Mouse (Mus musculus) G1E (cell line): ENCODE results near the gene Mto1. TPM values are rescaled to one million over a fixed set of nuclear protein-coding genes. Genes with fewer than 3 reads are reported as not detected.

Experiments used
- ATAC-seq: 2 replicates; pipeline ENCODE4 v1.8.0; 2016; ENCODE audit warnings: mild to moderate bottlenecking; ENCODE audit not compliant: insufficient number of reproducible peaks, poor library complexity, low FRiP score, severe bottlenecking; ENCODE audit errors: extremely low read depth
- DNase-seq: peaks from one replicate; pipeline ENCODE4 v3.0.0; 2012; ENCODE audit warnings: low spot score
- H3K27me3 ChIP-seq: 2 replicates; pipeline ENCODE4 v1.6.1; 2012; ENCODE audit warnings: mild to moderate bottlenecking, low read length, inconsistent platforms; ENCODE audit not compliant: insufficient read depth
- H3K36me3 ChIP-seq: replicated peaks from 2 replicates; pipeline ENCODE3; 2012; ENCODE audit warnings: mild to moderate bottlenecking, inconsistent platforms
- H3K4me1 ChIP-seq: 2 replicates; pipeline ENCODE4 v1.6.1; 2012; ENCODE audit warnings: low read depth, low read length, inconsistent platforms, mixed read lengths; ENCODE audit not compliant: insufficient read depth
- H3K4me3 ChIP-seq: 2 replicates; pipeline ENCODE4 v1.5.1; 2012; ENCODE audit warnings: low read depth, mild to moderate bottlenecking, inconsistent platforms, low read length, moderate library complexity, mixed read lengths
- H3K9me3 ChIP-seq: replicated peaks from 2 replicates; pipeline ENCODE4 v1.6.1; 2012; ENCODE audit warnings: inconsistent platforms
- CTCF ChIP-seq: IDR thresholded peaks from 2 replicates; pipeline ENCODE4 v1.5.1; 2012; ENCODE audit warnings: low read depth, low read length, inconsistent platforms, mixed read lengths
- GATA1 ChIP-seq: IDR thresholded peaks from 2 replicates; pipeline ENCODE4 v1.6.1; 2012; ENCODE audit warnings: borderline replicate concordance, low read length, inconsistent platforms, mixed read lengths
- GATA2 ChIP-seq: IDR thresholded peaks from 2 replicates; pipeline ENCODE4 v1.6.1; 2012; ENCODE audit warnings: low read depth, low read length, inconsistent platforms, borderline replicate concordance
- POLR2AphosphoS5 ChIP-seq: IDR thresholded peaks from 2 replicates; pipeline ENCODE4 v1.6.1; 2012; ENCODE audit warnings: low read depth, low read length, inconsistent platforms; ENCODE audit not compliant: insufficient replicate concordance
- TAL1 ChIP-seq: conservative IDR thresholded peaks from 2 replicates; pipeline ENCODE4 v1.6.1; 2012; ENCODE audit warnings: low read depth, low read length, inconsistent platforms, mixed read lengths
- polyA plus RNA-seq: library from polyadenylated mRNA; stranded (reverse); fragments of >175 nt; gene quantifications from 2 replicates; pipeline ENCODE4 v1.2.3, GENCODE M21; 2012
- total RNA-seq, 2 experiments: library from RNA; stranded (forward) in 1 of 2; stranded (reverse) in 1 of 2; fragments of 200-1000 nt in 1 of 2; fragments of >200 nt in 1 of 2; fragmentation: Nextera tagmentation in 1 of 2; gene quantifications; 2 replicates each; pipeline ENCODE4 v1.2.3; 2014 to 2017

The Mto1 gene
- 39.3 and 41.4 TPM in 2 replicates for total RNA-seq (2014; fragmentation: Nextera tagmentation)
- 35.1 and 35.5 TPM in 2 replicates for total RNA-seq (2017)
- 13.7 and 18.3 TPM in 2 replicates for polyA plus RNA-seq

DNA sequence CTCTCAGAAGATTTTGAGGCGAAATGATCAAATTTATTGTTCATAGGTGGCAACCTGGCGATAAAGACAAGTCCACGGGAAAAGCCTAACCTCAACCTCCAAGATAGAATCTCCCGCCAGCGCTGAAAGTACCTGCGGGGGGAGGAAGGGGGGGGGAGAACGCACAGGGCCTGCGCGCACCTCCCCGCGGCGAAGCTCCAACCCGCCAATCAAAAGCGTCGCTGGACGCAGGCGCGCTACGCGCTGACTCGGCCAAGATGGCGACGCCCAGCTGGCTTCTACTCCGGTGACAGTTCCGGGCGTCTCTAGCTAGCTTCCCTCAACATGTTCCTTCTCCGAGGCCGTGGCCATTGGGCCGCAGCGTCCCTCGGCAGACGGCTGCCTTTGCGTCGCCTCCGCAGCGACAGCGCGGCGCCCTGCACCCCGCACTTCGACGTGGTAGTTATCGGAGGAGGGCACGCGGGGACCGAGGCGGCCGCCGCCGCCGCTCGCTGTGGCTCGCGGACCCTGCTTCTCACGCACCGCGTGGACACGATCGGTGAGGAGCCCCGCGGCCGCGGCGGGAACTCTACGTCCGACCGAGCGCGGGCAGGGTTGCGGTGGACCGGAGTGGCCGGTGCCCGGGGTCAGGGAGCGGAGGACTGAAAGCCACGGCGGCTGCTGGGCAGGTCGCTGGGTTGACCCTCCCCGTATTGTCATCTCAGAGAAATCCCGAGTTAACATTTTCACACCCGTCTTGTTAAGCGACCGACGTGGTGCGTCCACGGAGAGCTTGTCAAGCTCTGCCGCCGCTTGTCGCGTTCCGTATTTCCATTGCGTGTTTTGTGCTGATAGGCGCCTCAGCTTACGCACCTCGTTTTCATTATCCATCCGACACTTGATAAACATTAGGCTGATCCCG, at the start of gene Mto1, which contains the start of gene Gm17324:
TSS of gene Mto1 (plus strand) at position 236 of the 901 bp plus-strand sequence.
TSS of gene Gm17324 (minus strand) at position 814 of the 901 bp plus-strand sequence.
- DNase-seq (peak; percentile 93), ATAC-seq (peak; percentile 51)
- TF ChIP-seq GATA1 (no peak), TAL1 (no peak), GATA2 (no peak), POLR2AphosphoS5 (no peak), CTCF (no peak)
- Histone ChIP-seq H3K36me3 (peaks cover 36% of the 10 kb centered on the region), H3K4me3 (peak within 1 kb of the TSS; percentile 98), H3K4me1 (peaks cover 35% of the 10 kb centered on the region), H3K27me3 (peaks cover 8% of the 10 kb centered on the region), H3K9me3 (peaks cover under 1% of the 10 kb centered on the region; the same call in 1 of the 2 replicates)

DNA sequence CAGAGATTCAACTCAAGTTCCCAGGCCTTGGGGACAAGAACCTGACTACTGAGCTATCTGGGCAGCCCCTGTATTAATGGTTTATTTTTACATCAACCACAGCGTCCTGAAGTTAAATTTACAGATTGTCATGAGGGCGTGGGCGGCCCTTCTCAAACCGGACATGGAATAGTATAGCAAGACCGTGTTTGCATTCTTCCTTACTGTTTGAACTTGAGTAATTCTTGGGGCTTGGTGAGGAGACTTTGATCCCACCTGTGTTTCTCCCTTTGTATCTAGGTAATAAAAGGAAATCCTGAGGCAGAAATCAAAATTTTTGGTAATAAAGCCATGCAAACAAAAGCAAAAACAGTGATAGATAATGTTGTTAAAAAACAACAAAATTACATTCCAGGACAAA, 47.4 kb upstream of the Mto1 start:
- DNase-seq (no peak), ATAC-seq (no peak)
- Histone ChIP-seq H3K27me3 (peaks cover 6% of the 10 kb centered on the region), H3K36me3 (no peaks in the 10 kb centered on the region), H3K4me3 (no peak overlapping the region), H3K4me1 (no peaks in the 10 kb centered on the region), H3K9me3 (peaks cover 6% of the 10 kb centered on the region)
- TF ChIP-seq GATA1 (no peak), POLR2AphosphoS5 (no peak), CTCF (no peak), TAL1 (no peak), GATA2 (no peak)

DNA sequence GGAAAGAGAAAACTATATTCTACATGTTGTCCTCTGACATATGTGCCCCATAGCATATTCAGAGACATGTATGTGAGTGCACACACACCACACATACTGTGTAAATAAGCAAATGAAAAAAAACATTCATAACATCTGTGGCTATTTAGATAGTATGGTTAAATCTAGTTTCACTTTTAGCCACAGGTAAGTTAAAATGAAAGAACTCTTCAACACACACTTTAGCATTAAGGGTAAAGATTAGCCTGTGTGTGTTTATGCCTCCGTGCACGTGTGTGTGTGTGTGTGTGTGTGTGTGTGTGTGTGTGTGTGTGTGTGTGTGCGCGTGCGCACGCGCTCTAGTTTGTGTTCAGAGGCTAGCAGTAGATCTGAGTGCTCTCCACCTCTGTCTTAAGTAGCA, 46.4 kb upstream of the Mto1 start:
- no peak for DNase-seq
- Histone ChIP-seq H3K27me3 (peaks cover 9% of the 10 kb centered on the region), H3K36me3 (no peaks in the 10 kb centered on the region), H3K4me1 (no peaks in the 10 kb centered on the region), H3K9me3 (no peaks in the 10 kb centered on the region), H3K4me3 (no peak overlapping the region)
- TF ChIP-seq GATA1 (no peak), GATA2 (no peak), POLR2AphosphoS5 (no peak), TAL1 (no peak), CTCF (no peak)
- no peak for ATAC-seq

DNA sequence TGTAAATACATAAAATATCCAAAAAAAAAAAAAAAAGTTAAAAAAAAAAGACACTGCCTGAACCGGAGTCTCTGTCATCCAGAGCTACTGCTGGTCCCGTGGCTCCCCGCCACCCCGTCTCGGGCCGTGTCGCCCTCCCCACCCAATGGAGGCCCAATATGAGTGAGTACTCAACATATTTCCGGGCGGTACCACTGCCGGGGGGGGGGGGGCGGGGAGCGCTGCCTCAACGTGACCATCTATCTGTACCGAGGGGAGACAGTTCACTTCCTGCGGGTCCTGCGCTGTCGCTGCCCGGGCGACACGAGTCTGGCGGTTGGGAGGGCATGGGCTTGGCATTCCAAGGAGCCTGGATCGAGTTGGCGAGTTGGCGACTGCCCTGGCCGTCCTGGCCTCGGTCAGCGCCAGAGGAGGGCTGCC, 20.6 kb upstream of the Mto1 start:
- Histone ChIP-seq H3K27me3 (peaks cover 9% of the 10 kb centered on the region; the same call in 1 of the 2 replicates), H3K36me3 (no peaks in the 10 kb centered on the region), H3K9me3 (no peaks in the 10 kb centered on the region), H3K4me3 (no peak overlapping the region), H3K4me1 (no peaks in the 10 kb centered on the region)
- ATAC-seq = no peak
- TF ChIP-seq POLR2AphosphoS5 = no peak
- no peak for TF ChIP-seq TAL1
- no peak for TF ChIP-seq GATA2
- no peak for TF ChIP-seq GATA1
- no peak for TF ChIP-seq CTCF
- DNase-seq = no peak

DNA sequence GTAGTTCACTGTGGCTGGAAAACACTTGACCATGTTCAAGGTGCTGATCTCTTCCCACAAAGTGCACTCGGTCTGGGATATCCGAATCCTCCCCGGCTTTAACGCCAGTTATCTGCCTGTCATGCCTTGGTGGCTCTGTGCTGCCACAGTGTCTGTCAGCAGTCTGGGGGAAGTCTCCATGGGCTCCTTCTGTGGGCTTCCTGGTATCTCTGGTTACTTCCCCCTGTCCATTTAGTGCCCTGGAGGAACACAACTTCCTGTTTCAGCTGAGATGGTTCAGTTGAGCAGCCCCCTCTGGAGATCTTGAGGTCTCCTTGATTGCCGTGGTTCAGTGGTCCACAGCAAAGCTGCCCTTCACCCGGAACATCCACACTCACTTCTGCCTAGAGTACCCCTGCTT, 19.8 kb upstream of the Mto1 start:
- Histone ChIP-seq H3K27me3 (peaks cover 9% of the 10 kb centered on the region; the same call in 1 of the 2 replicates), H3K4me1 (no peaks in the 10 kb centered on the region), H3K9me3 (no peaks in the 10 kb centered on the region), H3K36me3 (no peaks in the 10 kb centered on the region), H3K4me3 (no peak overlapping the region)
- ATAC-seq (no peak), DNase-seq (no peak)
- TF ChIP-seq GATA1 = no peak
- no peak for TF ChIP-seq CTCF
- no peak for TF ChIP-seq POLR2AphosphoS5
- TF ChIP-seq GATA2 = no peak

DNA sequence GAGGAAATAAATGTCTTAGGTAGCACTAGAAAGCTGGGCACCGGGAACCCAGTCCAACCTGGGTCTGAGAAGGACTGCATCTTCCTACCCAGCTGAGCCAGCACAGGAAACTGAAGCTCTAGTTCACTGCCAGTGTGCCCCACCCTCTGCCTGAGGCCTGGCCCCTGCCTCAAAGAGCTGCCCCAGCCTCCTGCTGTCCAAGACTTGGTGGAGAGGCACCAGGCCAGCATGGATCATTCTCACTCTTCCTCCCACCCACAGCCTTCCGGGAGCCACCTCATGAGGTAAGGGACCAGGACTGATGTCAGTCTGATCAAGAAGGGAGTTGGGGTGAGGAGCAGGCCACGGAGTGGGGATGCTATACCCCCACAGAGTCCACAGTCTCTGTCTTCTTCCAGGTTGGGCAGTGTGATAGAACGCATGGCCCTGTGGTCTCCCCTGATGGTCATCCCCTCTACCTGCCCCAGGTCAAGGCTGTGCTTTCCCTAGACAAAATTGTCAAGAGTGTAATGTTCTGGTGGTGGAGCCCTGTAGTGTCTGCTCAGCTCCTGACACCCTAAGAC, 19.1 kb upstream of the Mto1 start:
- H3K36me3 ChIP-seq = no peaks in the 10 kb centered on the region
- no peaks in the 10 kb centered on the region for H3K4me1 ChIP-seq
- no peak for DNase-seq
- no peak overlapping the region for H3K4me3 ChIP-seq
- H3K27me3 ChIP-seq = peaks cover 9% of the 10 kb centered on the region; the same call in 1 of the 2 replicates
- ATAC-seq = no peak
- H3K9me3 ChIP-seq = no peaks in the 10 kb centered on the region
- no peak for TF ChIP-seq POLR2AphosphoS5
- no peak for TF ChIP-seq CTCF
- TF ChIP-seq GATA2 = no peak
- TF ChIP-seq TAL1 = no peak
- TF ChIP-seq GATA1 = no peak
